Mouse (Mus musculus) embryonic facial prominence, embryonic 12.5 days (tissue): Measurements from ENCODE around the gene Ctsg. TPM values are rescaled to one million over a fixed set of nuclear protein-coding genes. Genes with fewer than 3 reads are reported as not detected.
"Not testable (repeated sequence)": the region's sequence is repeated elsewhere in the genome, so short reads cannot be mapped to it uniquely, and the experiment has no call there.

Experiments used
- ATAC-seq: fragments of 200-750 bp; cut with Nextera tagmentation; 2 replicates; pipeline ENCODE4 v1.8.0; 2017; ENCODE audit not compliant: insufficient number of reproducible peaks, insufficient read depth, low FRiP score, low TSS enrichment
- H3K27ac ChIP-seq: fragments of 300-500 bp; sonication (generic); 2 replicates; pipeline ENCODE4 v1.5.1; 2016; ENCODE audit warnings: mild to moderate bottlenecking
- H3K27me3 ChIP-seq: fragments of 300-500 bp; sonication (generic); 2 replicates; pipeline ENCODE4 v1.6.1; 2016; ENCODE audit warnings: mild to moderate bottlenecking, moderate library complexity
- H3K36me3 ChIP-seq: fragments of 300-500 bp; sonication (generic); 2 replicates; pipeline ENCODE4 v1.6.1; 2016; ENCODE audit warnings: mild to moderate bottlenecking
- H3K4me1 ChIP-seq: fragments of 300-500 bp; sonication (generic); 2 replicates; pipeline ENCODE4 v1.6.1; 2016
- H3K4me2 ChIP-seq: fragments of 300-500 bp; sonication (generic); replicated peaks from 2 replicates; pipeline ENCODE4 v1.6.1; 2016; ENCODE audit warnings: mild to moderate bottlenecking, moderate library complexity
- H3K4me3 ChIP-seq: fragments of 300-500 bp; sonication (generic); 2 replicates; pipeline ENCODE4 v1.5.1; 2016; ENCODE audit warnings: mild to moderate bottlenecking
- H3K9ac ChIP-seq: fragments of 300-500 bp; sonication (generic); 2 replicates; pipeline ENCODE4 v1.6.1; 2016; ENCODE audit warnings: mild to moderate bottlenecking, moderate library complexity
- H3K9me3 ChIP-seq: fragments of 300-500 bp; sonication (generic); 2 replicates; pipeline ENCODE4 v1.6.1; 2016; ENCODE audit warnings: mild to moderate bottlenecking, moderate library complexity
- WGBS: fragments of 180-500 bp; shearing (Covaris S2); methylation state at CpG from one replicate; pipeline ENCODE4 v1.1.7; 2016; 5-methylcytosine and 5-hydroxymethylcytosine counted together
- polyA plus RNA-seq: library from polyadenylated mRNA; unstranded; fragments of >200 nt; fragmentation: Nextera tagmentation; extraction: Ambion mirVana; gene quantifications from 2 replicates; pipeline ENCODE4 v1.2.1, GENCODE M21; 2016

Ctsg gene
- not detected in 2 replicates for polyA plus RNA-seq

DNA sequence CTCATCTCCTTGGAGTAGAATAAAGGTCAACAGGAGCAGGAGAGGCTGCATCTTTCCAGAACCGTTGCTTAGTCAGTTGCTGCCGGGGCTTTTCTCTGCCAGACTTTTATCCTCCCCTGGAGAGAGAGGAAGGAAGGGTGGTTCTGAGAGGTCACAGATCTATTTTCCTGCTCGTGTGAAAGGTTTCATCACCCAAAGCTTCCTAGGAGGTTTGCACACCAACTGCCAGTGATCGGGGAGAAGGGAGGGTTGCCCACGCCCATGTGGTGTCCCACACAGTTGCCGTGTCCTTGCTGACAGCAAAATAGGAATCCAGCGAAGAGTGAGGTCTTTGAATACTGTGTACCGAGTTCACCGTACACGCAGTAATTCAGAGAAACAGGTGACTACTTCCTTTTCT lies at the start of gene Ctsg:
TSS of gene Ctsg (minus strand) at position 189 of the 400 bp plus-strand sequence.
- no peak for ATAC-seq
- Histone ChIP-seq H3K9ac (no peak within 1 kb of the TSS), H3K4me3 (no peak within 1 kb of the TSS), H3K36me3 (no peaks in the 10 kb centered on the region), H3K4me2 (no peak within 1 kb of the TSS), H3K4me1 (no peaks in the 10 kb centered on the region), H3K27ac (no peak within 1 kb of the TSS), H3K27me3 (0 out of 2 replicates have a peak, but pooled peaks cover 3% of the 10 kb centered on the region), H3K9me3 (no peaks in the 10 kb centered on the region)
- WGBS = 75% methylated on average over 10 of the region's 10 CpGs

DNA sequence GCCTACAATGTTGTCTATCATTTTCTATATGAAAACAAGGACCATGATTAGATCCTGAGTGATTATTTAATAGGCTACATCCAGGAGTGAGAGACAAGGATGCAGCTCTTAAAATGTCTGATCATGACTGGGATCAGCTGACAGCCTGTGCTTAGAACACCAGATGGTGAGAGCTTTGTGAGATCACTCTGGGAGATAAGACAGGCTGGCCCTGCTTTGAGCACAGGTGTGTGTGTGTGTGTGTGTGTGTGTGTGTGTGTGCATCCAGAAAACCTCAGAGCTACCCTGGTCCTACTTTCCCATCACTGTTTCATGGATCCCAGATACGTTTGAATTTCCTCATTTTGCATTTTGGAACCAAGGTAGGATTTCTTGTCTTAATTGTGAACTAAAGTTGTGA lies 31.3 kb upstream of the Ctsg start:
- H3K9me3 ChIP-seq, H3K4me2 ChIP-seq, H3K27ac ChIP-seq, H3K4me3 ChIP-seq, ATAC-seq, H3K4me1 ChIP-seq, H3K36me3 ChIP-seq, H3K9ac ChIP-seq, H3K27me3 ChIP-seq: not testable (repeated sequence)
- WGBS = 82% methylated on average over 1 of the region's 1 CpGs

DNA sequence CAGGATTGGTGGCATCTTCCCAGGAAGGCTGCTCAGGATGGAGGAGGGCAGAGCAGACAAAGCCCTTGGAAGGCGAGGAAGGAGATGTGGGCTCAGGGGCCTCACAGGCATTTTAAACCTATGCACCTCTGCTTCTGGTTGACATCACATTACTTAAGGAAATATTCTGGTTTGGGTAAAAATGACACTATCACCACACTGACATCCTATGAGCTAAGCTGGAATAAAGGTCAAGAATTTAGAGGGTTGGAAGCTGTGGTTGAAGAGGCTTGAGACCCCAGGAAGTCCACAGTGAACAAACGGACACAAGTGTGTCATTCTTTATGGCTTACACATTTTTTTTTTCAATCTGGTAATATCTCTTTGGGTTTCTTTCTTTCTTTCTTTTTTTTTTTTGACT lies 30.1 kb upstream of the Ctsg start, which contains the start of gene Gzmd:
TSS of gene Gzmd (minus strand) at position 101 of the 400 bp plus-strand sequence.
- not testable (repeated sequence) for H3K36me3 ChIP-seq
- 87% methylated on average over 2 of the region's 2 CpGs for WGBS

DNA sequence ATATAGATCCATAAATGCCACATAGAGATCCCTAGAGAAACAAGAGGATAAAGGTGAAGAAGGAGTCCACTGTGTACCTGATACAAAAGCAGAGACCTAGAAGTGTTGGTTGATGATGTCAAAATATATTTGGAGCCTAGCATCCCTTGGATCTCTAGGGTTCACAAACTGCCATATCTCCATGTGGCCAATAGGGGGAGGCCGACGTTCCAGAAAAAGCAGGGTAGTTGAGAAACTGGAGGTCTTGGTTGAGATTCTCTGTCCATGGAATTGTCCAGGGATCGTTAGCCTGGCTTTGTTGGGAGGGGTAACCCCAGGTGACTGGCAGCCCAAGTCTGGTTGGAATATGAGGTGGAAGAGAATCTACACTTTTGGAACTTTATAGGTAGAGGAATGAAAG lies 26.0 kb upstream of the Ctsg start:
- H3K4me2 ChIP-seq = no peak overlapping the region
- no peak overlapping the region for H3K27ac ChIP-seq
- no peak for ATAC-seq
- no peaks in the 10 kb centered on the region for H3K9me3 ChIP-seq
- WGBS = 46% methylated on average over 3 of the region's 3 CpGs
- no peak overlapping the region for H3K9ac ChIP-seq
- H3K4me3 ChIP-seq = no peak overlapping the region
- H3K27me3 ChIP-seq = no peaks in the 10 kb centered on the region
- no peaks in the 10 kb centered on the region for H3K4me1 ChIP-seq
- no peaks in the 10 kb centered on the region for H3K36me3 ChIP-seq

More for the DNA sequence above, 30.1 kb upstream of the Ctsg start, which contains the start of gene Gzmd:
- not testable (repeated sequence) for H3K27me3 ChIP-seq, H3K4me3 ChIP-seq, H3K9me3 ChIP-seq, H3K27ac ChIP-seq, H3K9ac ChIP-seq, H3K4me2 ChIP-seq, ATAC-seq, H3K4me1 ChIP-seq

DNA sequence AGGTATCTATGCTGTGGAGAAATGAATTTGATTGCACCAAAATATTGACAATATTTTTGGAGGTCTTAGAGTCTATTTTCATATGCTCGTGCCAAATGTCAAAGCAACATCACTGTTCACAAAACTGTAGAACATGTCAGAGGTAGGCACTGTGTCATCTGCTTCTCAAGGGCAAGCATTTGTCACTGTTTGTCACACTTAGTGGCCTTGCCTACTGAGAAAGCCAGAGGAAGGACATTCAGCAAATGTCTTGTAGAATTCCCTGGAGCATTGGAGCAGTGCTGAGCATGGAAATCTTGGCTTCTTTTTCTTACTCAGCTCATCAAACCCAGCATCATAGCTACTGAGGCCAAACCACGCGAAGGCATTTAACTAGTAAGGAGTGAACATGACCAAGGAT lies 21.1 kb upstream of the Ctsg start:
- WGBS = 85% methylated on average over 3 of the region's 3 CpGs

DNA sequence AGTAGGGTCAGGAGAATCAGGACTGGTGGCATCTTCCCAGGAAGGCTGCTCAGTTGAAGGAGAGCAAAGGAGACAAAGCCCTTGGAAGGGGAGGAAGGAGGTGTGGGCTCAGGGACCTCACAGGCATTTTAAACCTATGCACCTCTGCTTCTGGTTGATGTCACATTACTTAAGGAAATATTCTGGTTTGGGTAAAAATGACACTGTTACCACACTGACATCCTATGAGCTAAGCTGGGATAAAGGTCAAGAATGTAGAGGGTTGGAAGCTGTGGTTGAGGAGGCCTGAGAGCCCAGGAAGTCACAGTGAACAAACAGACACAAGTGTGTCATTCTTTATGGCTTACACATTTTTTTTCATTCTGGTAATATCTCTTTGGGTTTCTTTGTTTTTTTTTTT lies 18.2 kb upstream of the Ctsg start, which contains the start of gene Gzme:
TSS of gene Gzme (minus strand) at position 101 of the 400 bp plus-strand sequence.
- Histone ChIP-seq H3K9ac (no peak within 1 kb of the TSS), H3K4me2 (no peak within 1 kb of the TSS), H3K36me3 (no peaks in the 10 kb centered on the region), H3K27me3 (no peaks in the 10 kb centered on the region), H3K9me3 (no peaks in the 10 kb centered on the region), H3K27ac (no peak within 1 kb of the TSS), H3K4me3 (no peak within 1 kb of the TSS), H3K4me1 (no peaks in the 10 kb centered on the region)
- no peak for ATAC-seq

More for the DNA sequence above, 21.1 kb upstream of the Ctsg start:
- no peak overlapping the region for H3K27ac ChIP-seq
- H3K36me3 ChIP-seq = no peaks in the 10 kb centered on the region
- H3K4me2 ChIP-seq = no peak overlapping the region
- H3K4me1 ChIP-seq = no peaks in the 10 kb centered on the region
- H3K9ac ChIP-seq = no peak overlapping the region
- H3K4me3 ChIP-seq = no peak overlapping the region
- H3K9me3 ChIP-seq = no peaks in the 10 kb centered on the region
- no peak for ATAC-seq
- no peaks in the 10 kb centered on the region for H3K27me3 ChIP-seq

DNA sequence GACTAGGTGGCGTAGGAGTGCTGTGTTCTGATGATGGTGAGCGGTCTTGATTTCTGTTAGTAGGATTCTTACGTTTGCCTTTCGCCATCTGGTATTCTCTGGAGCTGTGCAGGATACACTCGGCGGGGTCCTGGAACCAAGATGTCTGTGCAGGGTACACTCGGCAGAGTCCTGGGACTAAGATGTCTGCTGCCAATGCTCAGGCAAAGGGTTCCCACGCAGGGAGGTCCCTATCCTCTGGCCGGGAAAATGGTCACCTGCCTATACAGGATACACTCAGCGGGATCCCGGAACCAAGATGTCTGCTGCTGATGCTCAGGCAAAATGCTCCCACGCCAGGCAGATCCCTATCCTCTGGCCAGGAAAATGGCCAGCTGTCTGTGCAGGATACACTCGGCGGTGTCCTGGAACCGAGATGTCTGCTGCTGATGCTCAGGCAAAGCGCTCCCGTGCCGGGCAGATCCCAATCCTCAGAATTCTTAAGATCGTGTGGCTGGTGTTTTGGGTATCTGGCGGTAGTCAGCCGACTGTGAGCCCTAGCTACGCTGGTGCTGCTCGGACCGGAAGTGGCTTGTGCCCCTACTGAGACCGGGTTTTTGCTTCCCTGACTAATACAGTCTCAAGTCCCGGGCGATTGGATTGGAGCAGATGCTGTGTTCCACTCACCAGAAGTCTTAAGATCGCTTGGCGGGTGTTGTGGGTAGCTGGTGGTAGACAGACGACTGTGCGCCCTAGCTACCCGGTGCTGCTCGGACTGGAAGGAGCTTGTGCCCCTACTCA lies 13.3 kb upstream of the Ctsg start:
- not testable (repeated sequence) for H3K9me3 ChIP-seq, H3K4me2 ChIP-seq, H3K27ac ChIP-seq, H3K4me3 ChIP-seq, H3K9ac ChIP-seq, H3K4me1 ChIP-seq, ATAC-seq, H3K36me3 ChIP-seq, H3K27me3 ChIP-seq
- WGBS = 89% methylated on average over 33 of the region's 33 CpGs

DNA sequence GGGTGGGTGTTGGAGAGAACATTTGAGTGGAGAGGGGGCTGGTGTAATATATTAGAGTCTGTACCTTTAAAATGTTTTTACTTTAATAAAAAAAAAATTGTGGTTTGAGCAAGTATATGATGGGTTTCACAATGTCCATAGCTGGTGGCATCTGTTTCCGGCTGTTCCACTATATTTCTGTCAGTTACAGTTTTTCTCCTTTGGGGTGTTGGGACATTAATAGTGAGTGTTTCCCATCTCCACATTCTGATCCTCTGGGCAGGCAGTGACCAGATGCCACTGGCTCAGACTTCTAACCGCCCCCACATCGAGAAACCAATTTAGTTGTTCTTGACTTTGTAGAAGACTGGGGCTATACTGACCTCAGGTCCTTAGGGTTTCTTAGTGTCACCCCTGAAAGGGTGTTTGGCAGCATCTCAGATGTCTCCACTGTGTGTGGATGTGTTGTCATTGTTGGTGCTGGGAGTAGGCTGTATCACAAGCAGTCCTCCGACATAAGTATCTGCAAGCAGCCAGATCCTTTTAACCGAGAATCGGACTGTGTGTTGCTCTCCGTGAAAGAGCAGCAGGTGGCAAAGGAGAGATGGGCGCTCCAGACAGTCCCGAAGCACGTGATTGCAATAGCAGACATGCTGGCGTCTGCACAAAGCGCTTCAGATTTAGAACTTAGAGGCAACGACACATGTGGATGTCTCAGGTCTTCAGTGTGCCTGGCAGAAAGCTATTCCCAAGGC lies 3.2 kb upstream of the Ctsg start:
- H3K36me3 ChIP-seq = no peaks in the 10 kb centered on the region
- no peaks in the 10 kb centered on the region for H3K4me1 ChIP-seq
- ATAC-seq = no peak
- H3K27ac ChIP-seq = no peak overlapping the region
- no peak overlapping the region for H3K4me3 ChIP-seq
- WGBS = 86% methylated on average over 13 of the region's 13 CpGs
- H3K27me3 ChIP-seq = 0 out of 2 replicates have a peak, but pooled peaks cover 3% of the 10 kb centered on the region
- no peaks in the 10 kb centered on the region for H3K9me3 ChIP-seq
- no peak overlapping the region for H3K9ac ChIP-seq
- no peak overlapping the region for H3K4me2 ChIP-seq

DNA sequence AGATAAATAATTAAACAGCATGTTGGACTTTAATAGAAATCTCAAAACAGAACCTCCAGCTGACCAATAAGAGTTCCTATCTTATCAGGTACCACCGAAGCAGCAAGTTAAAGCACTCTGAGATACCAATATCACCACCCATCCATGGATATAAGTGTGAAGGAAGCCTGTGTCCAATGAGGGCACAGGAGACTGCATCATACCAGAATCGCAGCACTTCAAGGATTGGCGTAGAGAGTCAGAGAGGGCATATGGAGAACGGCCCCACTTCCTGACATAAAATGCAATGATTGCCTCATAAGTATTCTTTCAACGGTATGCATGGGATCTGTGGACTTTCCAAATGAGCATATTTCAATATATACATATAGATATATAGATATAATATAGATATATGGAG lies 2.6 kb upstream of the Ctsg start:
- Histone ChIP-seq H3K9me3 (no peaks in the 10 kb centered on the region), H3K27ac (no peak overlapping the region), H3K9ac (no peak overlapping the region), H3K27me3 (0 out of 2 replicates have a peak, but pooled peaks cover 3% of the 10 kb centered on the region), H3K36me3 (no peaks in the 10 kb centered on the region), H3K4me3 (no peak overlapping the region), H3K4me2 (no peak overlapping the region), H3K4me1 (no peaks in the 10 kb centered on the region)
- no peak for ATAC-seq
- WGBS = 87% methylated on average over 5 of the region's 5 CpGs

DNA sequence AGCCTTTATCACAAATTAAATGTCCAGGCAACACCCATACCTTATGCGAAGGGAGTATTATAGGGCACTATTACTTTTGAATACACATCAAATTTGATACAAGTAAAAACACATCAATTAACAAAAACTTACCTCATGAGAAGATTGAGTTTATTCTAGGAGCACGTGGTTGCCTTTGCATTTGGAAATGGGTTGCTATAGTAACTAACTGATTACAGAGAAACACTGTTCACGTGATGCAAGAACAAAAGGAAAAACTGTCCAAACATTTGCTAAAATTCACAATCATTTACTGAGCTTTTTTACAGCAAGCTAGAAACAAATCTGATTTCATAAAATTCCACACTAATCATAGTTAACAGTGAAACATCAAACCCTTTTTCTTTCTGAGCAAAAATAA lies 1.1 kb upstream of the Ctsg start:
- 66% methylated on average over 3 of the region's 3 CpGs for WGBS
- H3K27me3 ChIP-seq = 0 out of 2 replicates have a peak, but pooled peaks cover 3% of the 10 kb centered on the region
- H3K4me2 ChIP-seq = no peak overlapping the region
- no peaks in the 10 kb centered on the region for H3K36me3 ChIP-seq
- no peak overlapping the region for H3K4me3 ChIP-seq
- H3K9ac ChIP-seq = no peak overlapping the region
- no peaks in the 10 kb centered on the region for H3K4me1 ChIP-seq
- no peak overlapping the region for H3K27ac ChIP-seq
- H3K9me3 ChIP-seq = no peaks in the 10 kb centered on the region
- ATAC-seq = no peak

DNA sequence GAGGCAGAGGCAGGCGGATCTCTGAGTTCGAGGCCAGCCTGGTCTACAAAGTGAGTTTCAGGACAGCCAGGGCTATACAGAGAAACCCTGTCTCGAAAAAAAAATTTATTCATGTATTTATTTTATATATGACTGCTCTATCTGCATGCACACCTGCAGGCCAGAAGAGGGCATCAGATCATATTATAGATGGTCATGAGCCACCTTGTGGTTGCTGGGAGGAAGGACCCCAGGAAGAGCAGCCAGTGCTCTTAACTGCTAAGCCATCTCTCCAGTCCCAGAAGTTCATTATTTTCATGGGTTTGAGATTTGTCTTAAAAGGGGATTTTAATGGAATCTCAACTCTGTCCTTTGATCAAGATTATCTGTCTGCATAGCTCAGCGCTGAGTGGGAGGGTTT lies 3.4 kb downstream of the Ctsg start:
- ATAC-seq = no peak

DNA sequence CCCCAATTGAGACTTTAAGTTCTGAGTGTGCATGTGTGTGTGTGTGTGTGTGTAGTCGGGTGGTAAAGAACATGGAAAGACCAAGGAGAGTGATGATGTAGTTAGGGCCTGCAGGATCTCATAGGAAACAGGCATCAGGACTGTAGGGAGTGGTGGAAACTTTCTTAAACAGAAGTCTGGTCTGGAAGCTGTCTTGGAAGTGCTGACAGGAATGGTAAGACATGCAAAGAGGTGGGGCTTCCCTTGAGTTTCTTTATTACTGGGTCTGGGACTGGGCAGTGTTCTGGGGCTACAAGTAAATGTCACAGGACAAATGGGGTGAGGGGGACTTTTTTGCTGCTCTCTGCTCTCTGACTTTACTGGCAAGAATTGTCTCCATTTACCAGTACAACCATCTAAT lies 4.8 kb downstream of the Ctsg start:
- no peak overlapping the region for H3K4me2 ChIP-seq
- no peaks in the 10 kb centered on the region for H3K36me3 ChIP-seq
- H3K27me3 ChIP-seq = no peaks in the 10 kb centered on the region
- no peaks in the 10 kb centered on the region for H3K4me1 ChIP-seq
- H3K9ac ChIP-seq = no peak overlapping the region
- 77% methylated on average over 1 of the region's 1 CpGs for WGBS
- H3K4me3 ChIP-seq = no peak overlapping the region
- H3K27ac ChIP-seq = no peak overlapping the region
- no peak for ATAC-seq
- no peaks in the 10 kb centered on the region for H3K9me3 ChIP-seq

More for the DNA sequence above, 3.4 kb downstream of the Ctsg start:
- WGBS = 84% methylated on average over 4 of the region's 4 CpGs
- no peaks in the 10 kb centered on the region for H3K27me3 ChIP-seq
- H3K27ac ChIP-seq = no peak overlapping the region
- no peak overlapping the region for H3K4me2 ChIP-seq
- no peaks in the 10 kb centered on the region for H3K4me1 ChIP-seq
- no peak overlapping the region for H3K4me3 ChIP-seq
- no peak overlapping the region for H3K9ac ChIP-seq
- no peaks in the 10 kb centered on the region for H3K9me3 ChIP-seq
- no peaks in the 10 kb centered on the region for H3K36me3 ChIP-seq
